Mouse (Mus musculus): Measurements from ENCODE around the gene Angptl8. TPM values are rescaled to one million over a fixed set of nuclear protein-coding genes. Genes with fewer than 3 reads are reported as not detected.
"Not testable (repeated sequence)": the region's sequence is repeated elsewhere in the genome, so short reads cannot be mapped to it uniquely, and the experiment has no call there.

The Angptl8 gene
- total RNA-seq, 2 experiments from 2014 or later, result not detected

GRCm38 (mm10) chr9:21847926-21848325, 12.6 kb downstream of the Angptl8 start:
- DNase-seq (ENCODE audit: low spot score in 2 of 2), result no peak

GRCm38 (mm10) chr9:21849691-21850677, 14.7 kb downstream of the Angptl8 start:
- DNase-seq (ENCODE audit: low spot score in 2 of 2), result no peak

DNA sequence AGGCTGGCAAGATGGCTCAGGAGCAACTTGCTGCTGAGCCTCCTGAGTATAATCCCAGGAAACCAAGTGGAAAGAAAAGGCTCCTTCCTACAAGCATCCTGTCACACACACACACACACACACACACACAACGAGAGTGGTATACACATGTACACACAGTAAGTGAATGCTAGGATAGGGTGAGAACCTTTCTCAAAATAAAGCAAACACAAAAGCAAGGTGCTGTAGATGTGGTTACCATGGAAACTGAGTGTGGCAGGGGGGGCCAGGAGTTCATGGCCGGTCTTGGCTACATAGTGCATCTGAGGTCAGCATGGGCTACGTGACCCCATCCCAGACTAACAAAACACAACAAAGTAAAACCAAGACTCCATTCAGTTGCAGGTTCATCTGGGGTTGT, 15.8 kb downstream of the Angptl8 start:
- no peak for DNase-seq (ENCODE audit: low spot score in 2 of 2)

GRCm38 (mm10) chr9:21852128-21853091, 17.1 kb downstream of the Angptl8 start, which contains the start of gene Dock6:
Gene Dock6 (minus strand): TSS chr9:21852635.
- peak; percentile 81 to 83 for DNase-seq (ENCODE audit: low spot score in 2 of 2)

DNA sequence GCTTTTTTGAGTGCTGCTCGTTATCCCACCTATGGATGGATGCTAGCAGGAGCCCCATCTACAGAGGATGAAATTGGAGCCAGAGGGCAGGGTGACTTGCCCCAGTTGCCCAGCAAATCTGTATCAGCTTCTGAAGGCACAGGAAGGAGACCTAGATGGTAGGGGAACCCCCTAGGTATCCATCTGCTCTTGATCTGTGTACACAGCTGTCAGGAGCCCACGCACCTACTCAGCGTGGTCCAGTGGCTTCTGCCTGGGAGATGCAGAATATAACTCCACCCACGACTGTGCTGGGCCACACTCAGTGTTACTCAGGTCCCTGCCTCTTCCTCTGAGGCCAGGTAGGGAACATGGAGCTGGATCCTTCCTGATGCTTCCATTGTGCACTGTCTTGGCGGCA, 18.7 kb downstream of the Angptl8 start:
- DNase-seq (ENCODE audit: low spot score in 2 of 2), result no peak

- no peak for DNase-seq (ENCODE audit: low spot score in 2 of 2)
Measured at GRCm38 (mm10) chr9:21854894-21855293, 19.6 kb downstream of the Angptl8 start.

GRCm38 (mm10) chr9:21857501-21857900, 22.2 kb downstream of the Angptl8 start:
- DNase-seq (ENCODE audit: low spot score in 2 of 2), result no peak

- DNase-seq (ENCODE audit: low spot score in 2 of 2), result no peak
Measured at GRCm38 (mm10) chr9:21858084-21858483, 22.8 kb downstream of the Angptl8 start.

DNA sequence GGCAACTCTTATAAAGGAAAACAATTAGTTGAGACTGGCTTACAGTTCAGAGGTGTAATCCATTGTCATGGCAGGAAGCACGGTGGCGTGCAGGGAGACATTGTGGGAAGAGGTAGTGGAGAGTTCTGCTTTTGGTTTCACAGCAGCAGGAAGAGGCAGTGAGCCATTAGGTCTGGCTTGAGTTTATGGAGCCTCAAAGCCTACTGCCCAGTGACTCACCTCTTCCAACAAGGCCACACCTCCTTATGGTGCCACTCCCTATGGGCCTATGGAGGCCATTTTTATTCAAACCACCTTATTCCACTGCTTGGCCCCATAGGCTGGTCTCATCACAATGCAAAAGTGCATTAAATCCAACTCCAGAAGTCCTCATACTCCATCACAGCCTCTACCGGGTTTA, 24.3 kb downstream of the Angptl8 start:
- no peak for DNase-seq (ENCODE audit: low spot score in 2 of 2)

DNA sequence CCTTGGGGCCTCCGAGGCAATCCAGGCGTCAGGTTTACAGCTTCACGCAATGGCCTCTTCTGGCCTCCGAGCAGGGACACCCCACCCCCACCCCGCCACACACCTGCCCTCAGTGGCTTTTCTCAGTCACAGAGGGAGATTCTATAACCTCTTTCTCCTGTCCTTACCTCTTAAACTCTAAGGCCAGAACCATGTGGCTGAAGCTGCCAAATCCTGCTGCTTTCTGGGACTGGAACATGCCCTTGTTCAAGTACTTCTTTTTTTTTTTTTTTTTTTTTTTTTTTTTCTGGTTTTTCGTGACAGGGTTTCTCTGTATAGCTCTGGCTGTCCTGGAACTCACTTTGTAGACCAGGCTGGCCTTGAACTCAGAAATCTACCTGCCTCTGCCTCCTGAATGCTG, 25.0 kb downstream of the Angptl8 start:
- not testable (repeated sequence) for DNase-seq (ENCODE audit: low spot score in 2 of 2)

DNA sequence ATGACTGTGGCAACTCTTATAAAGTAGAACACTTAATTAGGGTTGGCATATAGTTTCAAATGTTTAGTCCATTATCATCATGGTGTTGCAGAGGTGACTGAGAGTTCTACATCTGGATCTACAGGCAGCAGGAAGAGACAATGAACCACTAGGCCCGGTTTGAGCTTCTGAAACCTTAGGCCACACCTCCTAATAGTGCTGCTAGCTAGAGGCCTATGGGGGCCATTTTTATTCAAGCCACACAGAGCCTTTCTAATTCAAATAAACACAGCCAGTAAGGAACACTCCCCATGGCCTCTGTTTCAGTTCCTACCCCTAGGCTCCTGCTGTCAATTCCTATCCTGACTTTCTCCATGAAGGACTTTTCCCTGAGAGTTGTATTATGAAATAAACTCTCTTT, 26.9 kb downstream of the Angptl8 start:
- no peak for DNase-seq (ENCODE audit: low spot score in 2 of 2)

- DNase-seq (ENCODE audit: low spot score in 2 of 2), result no peak
Measured at GRCm38 (mm10) chr9:21865673-21866398, 30.5 kb downstream of the Angptl8 start.

DNA sequence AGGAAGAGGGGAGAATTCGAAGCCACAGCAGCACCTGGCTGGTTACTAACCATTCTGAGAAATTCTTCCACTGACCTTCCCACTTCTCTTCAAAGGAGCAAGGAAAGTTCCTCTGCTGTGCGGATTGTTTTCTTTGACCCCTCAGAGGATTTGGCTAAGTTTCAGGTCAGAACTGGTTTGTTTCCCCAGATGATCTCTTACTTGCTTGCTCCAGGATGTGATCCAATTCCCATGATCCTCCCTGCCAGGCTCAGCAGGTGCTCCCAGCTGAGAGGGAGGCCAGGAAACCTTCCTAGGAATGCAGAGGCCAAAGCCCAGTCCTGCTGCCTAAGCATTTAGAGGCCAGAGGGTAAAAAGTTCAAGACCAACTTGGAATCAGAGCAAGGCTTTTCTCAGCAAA, 31.3 kb downstream of the Angptl8 start:
- peak in 1 of 2 experiments; percentile 35 for DNase-seq (ENCODE audit: low spot score in 2 of 2)

DNA sequence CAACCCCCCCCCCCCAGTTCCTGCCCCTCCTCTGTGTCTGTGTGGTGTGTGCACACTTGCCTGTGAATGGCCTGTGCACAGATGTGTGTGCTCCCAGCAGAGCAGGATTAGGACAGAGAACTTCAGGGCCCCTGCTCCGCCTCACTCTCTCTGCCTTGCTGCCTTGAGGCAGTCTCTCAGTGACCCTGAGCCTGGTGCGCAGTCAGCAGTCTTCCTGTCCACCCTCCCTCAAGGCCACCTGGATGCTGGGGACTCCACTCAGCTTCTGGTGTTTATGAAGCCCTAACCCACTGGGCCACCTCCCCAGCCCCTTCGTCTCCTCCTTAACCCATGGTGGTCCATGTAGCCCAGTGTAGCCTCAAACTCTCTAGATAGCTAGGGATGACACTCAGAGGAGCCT, 32.4 kb downstream of the Angptl8 start:
- DNase-seq (ENCODE audit: low spot score in 2 of 2), result no peak

DNA sequence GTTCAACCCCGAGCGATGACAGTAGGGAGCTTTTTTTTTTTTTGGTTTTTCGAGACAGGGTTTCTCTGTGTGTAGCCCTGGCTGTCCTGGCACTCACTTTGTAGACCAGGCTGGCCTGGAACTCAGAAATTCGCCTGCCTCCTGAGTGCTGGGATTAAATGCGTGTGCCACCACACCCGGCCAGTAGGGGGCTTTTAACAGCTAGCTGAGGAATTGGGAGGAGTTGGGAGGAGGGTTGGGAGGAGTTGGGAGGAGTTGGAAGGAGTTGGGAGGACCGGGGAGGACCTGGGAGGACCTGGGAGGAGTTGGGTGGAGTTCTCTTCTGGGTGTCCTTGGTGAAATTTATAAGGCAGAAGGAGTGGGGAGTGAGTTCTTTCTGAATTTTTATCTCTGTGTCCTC, 34.0 kb downstream of the Angptl8 start:
- DNase-seq (ENCODE audit: low spot score in 2 of 2), result peak; percentile 20 to 28

DNA sequence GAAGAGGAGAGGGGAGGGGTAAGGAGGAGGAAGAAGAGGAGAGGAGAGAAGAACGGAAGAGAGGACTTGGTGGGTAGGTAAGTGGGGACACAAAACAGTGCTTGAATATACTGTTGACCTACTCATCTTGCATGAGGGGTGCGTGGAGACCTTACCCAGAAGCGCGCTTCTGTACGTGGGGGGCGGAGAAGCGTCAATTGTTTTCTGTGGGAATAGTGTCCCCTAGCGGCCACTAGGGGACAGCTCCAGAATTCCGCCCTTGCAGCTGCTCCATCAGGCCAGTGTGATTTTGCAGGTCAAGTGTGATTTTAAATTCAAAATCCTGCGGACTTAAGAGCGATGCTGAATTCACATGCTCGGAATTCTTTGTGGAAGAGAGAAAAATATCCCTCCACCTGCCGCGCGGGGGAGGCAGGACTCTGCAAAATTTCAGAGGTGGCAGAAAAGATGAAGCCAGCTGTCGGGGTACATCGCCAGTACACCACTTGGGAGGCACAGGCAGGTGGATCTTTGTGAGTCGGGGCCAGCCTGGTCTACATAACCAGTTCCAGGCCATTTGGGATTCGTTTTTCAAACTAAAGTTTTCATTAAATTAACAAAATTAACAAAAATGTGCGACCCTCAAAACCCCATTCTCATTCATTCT, 35.7 kb downstream of the Angptl8 start:
- peak; percentile 42 to 45 for DNase-seq (ENCODE audit: low spot score in 2 of 2)

DNA sequence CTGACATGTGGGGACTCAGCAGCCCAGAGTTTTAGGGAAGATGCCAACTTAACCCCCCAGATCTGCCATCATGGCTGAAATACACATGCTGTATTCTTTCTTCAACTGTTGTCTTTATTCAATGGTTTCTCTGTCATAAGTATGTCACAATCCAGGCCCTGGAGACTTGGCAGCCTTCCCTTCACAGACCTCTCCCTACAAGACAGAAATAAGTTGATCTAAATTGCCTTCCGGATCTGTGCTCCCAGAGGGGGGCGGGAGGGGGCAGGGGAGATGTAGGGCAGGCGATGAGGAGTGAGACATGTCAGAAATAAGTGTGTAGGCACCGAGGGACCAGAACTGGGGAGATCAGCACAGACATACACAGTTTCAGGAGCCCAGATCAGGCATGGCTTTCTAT, 36.9 kb downstream of the Angptl8 start:
- no peak for DNase-seq (ENCODE audit: low spot score in 2 of 2)

DNA sequence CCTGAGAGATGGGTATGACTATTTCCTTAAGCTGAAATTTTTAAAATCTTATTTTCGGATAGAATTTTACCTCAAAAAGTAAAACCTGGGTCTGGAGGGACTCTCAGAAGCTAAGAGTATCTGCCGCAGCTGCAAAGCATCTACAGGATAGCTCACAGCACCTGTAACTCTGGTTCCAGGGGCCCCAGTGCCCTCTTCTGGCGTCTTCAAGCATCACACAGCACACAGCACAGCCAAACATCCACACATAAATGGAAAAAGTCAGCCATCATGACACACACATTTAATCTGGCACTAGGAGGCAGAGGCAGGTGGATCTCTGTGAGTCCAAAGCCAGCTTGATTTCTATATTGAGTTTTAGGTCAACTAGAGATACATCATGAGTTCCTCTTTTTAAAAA, 41.3 kb downstream of the Angptl8 start:
- DNase-seq (ENCODE audit: low spot score in 2 of 2), result no peak
